Mouse (Mus musculus): ENCODE measurements around the gene Cdca5. TPM values are rescaled to one million over a fixed set of nuclear protein-coding genes. Genes with fewer than 3 reads are reported as not detected.
A peak's percentile ranks its signal among the peaks of the same experiment; 100 is the strongest.

Cdca5 gene
- total and polyA plus RNA-seq, 3 experiments = 14.8 to 45.0 (median 43.3) TPM

- H3K36me3 ChIP-seq (replicated peaks) = peaks cover 73% of the 10 kb centered on the region
- no peak for ATAC-seq (ENCODE audit: extremely low read depth, insufficient number of reproducible peaks, low FRiP score, poor library complexity, severe bottlenecking)
Measured at GRCm38 (mm10) chr19:6116113-6116850, 31.5 kb downstream of the Cdca5 start.

DNA sequence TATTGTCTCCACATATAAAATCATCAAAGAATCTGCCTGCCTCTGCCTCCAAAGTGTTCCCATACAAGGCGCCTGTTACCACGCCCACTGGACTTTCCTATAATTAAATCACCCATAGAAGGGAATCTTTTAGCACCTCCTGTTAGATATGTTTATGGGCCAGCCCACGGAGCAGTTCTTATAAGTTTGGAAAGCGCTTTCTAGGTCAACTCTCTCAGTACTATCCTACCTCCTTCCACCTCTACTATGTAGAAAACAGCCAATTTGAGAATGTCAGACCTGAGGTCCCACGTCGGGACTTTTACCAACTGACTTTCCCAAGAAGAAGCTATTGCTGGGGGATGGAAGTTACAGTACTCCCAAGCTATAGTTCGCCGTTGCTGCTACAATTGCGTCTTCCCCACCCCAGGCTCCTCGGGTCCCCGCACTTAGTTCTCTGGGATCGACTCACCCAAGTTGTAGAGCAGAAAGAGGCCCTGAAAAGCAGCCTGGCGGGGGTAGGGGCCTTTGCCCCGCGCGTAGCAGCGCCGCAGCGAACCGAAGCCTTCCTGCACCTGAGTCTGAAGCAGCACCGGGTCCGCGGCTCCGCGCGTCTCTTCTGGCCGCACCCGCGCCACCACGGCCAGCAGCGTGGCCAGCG is 32.7 kb downstream of the Cdca5 start:
- peak overlapping the region; percentile 90 for H3K4me3 ChIP-seq (ENCODE audit: low read depth, low read length)
- peaks cover 36% of the 10 kb centered on the region for H3K4me1 ChIP-seq (ENCODE audit: insufficient read depth, low read depth, low read length)
- no peaks in the 10 kb centered on the region for H3K9me3 ChIP-seq (replicated peaks)
- TF ChIP-seq POLR2AphosphoS5 (IDR thresholded peaks at IDR 0.05; ENCODE audit: insufficient replicate concordance, low read depth, low read length) (no peak), CTCF (IDR thresholded peaks at IDR 0.05; ENCODE audit: low read depth, low read length) (no peak), GATA2 (IDR thresholded peaks at IDR 0.05; ENCODE audit: borderline replicate concordance, low read depth, low read length) (no peak), GATA1 (IDR thresholded peaks at IDR 0.05; ENCODE audit: borderline replicate concordance, low read length) (no peak), TAL1 (conservative IDR thresholded peaks at IDR 0.05; ENCODE audit: low read depth, low read length) (no peak)
- H3K27me3 ChIP-seq (ENCODE audit: insufficient read depth, low read length) = no peaks in the 10 kb centered on the region
- no peak for ATAC-seq (ENCODE audit: extremely low read depth, insufficient number of reproducible peaks, low FRiP score, poor library complexity, severe bottlenecking)
- peak; percentile 16 for DNase-seq (ENCODE audit: low spot score)
- H3K36me3 ChIP-seq (replicated peaks) = peaks cover 75% of the 10 kb centered on the region

More at GRCm38 (mm10) chr19:6116113-6116850, 31.5 kb downstream of the Cdca5 start:
- no peak for DNase-seq (ENCODE audit: low spot score)
- Histone ChIP-seq H3K9me3 (replicated peaks) (no peaks in the 10 kb centered on the region), H3K4me3 (ENCODE audit: low read depth, low read length) (peak overlapping the region; percentile 41; the same call in 1 of the 2 replicates), H3K4me1 (ENCODE audit: insufficient read depth, low read depth, low read length) (peaks cover 36% of the 10 kb centered on the region), H3K27me3 (ENCODE audit: insufficient read depth, low read length) (no peaks in the 10 kb centered on the region)
- TF ChIP-seq POLR2AphosphoS5 (IDR thresholded peaks at IDR 0.05; ENCODE audit: insufficient replicate concordance, low read depth, low read length) (no peak), TAL1 (conservative IDR thresholded peaks at IDR 0.05; ENCODE audit: low read depth, low read length) (no peak), CTCF (IDR thresholded peaks at IDR 0.05; ENCODE audit: low read depth, low read length) (no peak), GATA1 (IDR thresholded peaks at IDR 0.05; ENCODE audit: borderline replicate concordance, low read length) (no peak), GATA2 (IDR thresholded peaks at IDR 0.05; ENCODE audit: borderline replicate concordance, low read depth, low read length) (no peak)

DNA sequence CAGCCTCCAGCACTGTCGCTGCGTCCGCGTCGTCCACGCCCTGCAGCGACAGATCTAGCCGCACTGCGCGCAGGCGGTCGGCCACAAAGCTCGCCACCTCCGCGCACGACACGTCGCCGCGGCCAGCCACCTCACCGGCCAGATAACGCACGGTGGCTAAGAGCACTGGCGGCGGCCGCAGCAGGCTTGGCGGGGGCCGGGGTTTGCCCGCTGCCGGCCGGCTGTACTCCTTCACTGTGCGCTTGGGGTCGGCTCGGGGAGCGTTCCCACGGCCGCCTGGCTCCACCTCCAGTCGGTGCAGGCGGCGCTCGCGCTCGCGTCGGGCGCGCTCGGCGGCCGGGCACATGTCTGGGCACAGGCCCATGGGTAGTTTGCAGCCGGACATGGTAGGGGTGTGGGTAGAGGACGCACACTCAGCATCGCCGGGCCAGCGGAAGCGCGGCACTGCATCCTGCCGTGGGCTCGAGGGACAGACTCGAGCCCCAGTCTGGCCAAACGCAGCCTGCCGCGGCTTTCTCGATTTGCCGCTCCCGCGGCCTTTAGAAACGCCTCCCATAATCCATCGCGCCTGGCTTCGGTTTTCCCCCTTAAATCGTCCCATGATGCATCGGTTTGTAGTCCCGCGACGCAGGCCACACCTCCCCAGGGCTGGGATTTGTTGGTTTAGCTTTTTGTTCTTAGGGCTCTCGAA is 33.3 kb downstream of the Cdca5 start, which contains the start of gene Sac3d1:
Gene Sac3d1 (minus strand): TSS at position 665 of the 691 bp plus-strand sequence.
- peaks cover 36% of the 10 kb centered on the region for H3K4me1 ChIP-seq (ENCODE audit: insufficient read depth, low read depth, low read length)
- TF ChIP-seq POLR2AphosphoS5 (IDR thresholded peaks at IDR 0.05; ENCODE audit: insufficient replicate concordance, low read depth, low read length) = no peak
- TF ChIP-seq GATA2 (IDR thresholded peaks at IDR 0.05; ENCODE audit: borderline replicate concordance, low read depth, low read length) = no peak
- TF ChIP-seq CTCF (IDR thresholded peaks at IDR 0.05; ENCODE audit: low read depth, low read length) = no peak
- no peak for TF ChIP-seq GATA1 (IDR thresholded peaks at IDR 0.05; ENCODE audit: borderline replicate concordance, low read length)
- no peak for TF ChIP-seq TAL1 (conservative IDR thresholded peaks at IDR 0.05; ENCODE audit: low read depth, low read length)
- peak; percentile 40 for ATAC-seq (ENCODE audit: extremely low read depth, insufficient number of reproducible peaks, low FRiP score, poor library complexity, severe bottlenecking)
- peaks cover 71% of the 10 kb centered on the region for H3K36me3 ChIP-seq (replicated peaks)
- H3K27me3 ChIP-seq (ENCODE audit: insufficient read depth, low read length) = no peaks in the 10 kb centered on the region
- peak within 1 kb of the TSS; percentile 90 for H3K4me3 ChIP-seq (ENCODE audit: low read depth, low read length)
- peak; percentile 92 for DNase-seq (ENCODE audit: low spot score)
- H3K9me3 ChIP-seq (replicated peaks) = no peaks in the 10 kb centered on the region

DNA sequence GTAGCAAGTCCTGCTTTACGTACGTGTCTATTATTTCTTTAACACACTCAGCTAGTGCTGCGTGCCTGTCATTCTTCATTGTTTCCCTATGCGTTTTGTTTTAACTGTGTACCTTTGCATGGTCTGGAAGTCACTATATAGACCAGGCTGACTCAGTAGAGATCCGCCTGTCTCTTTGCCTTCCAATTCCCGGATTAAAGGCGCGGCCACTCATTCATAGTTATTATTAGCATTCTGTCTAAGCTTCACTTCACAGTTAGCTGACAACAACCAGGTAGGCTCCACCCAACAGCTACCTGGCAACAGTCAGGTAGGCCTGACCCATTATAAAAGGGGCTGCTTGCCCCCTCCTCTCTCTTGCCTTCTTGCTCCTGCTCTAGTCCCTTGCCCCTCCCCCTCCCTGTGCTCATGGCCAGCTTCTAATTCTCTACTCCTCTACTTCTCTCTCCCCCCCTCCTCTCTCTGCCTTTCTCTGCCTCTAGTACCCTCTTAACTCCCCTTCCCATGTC is 33.9 kb downstream of the Cdca5 start:
- DNase-seq (ENCODE audit: low spot score) (no peak), ATAC-seq (ENCODE audit: extremely low read depth, insufficient number of reproducible peaks, low FRiP score, poor library complexity, severe bottlenecking) (no peak)
- Histone ChIP-seq H3K9me3 (replicated peaks) (no peaks in the 10 kb centered on the region), H3K4me1 (ENCODE audit: insufficient read depth, low read depth, low read length) (peaks cover 37% of the 10 kb centered on the region), H3K4me3 (ENCODE audit: low read depth, low read length) (peak overlapping the region; percentile 90), H3K27me3 (ENCODE audit: insufficient read depth, low read length) (no peaks in the 10 kb centered on the region), H3K36me3 (replicated peaks) (peaks cover 72% of the 10 kb centered on the region)
- no peak for TF ChIP-seq POLR2AphosphoS5 (IDR thresholded peaks at IDR 0.05; ENCODE audit: insufficient replicate concordance, low read depth, low read length)
- TF ChIP-seq GATA1 (IDR thresholded peaks at IDR 0.05; ENCODE audit: borderline replicate concordance, low read length) = no peak
- no peak for TF ChIP-seq CTCF (IDR thresholded peaks at IDR 0.05; ENCODE audit: low read depth, low read length)
- TF ChIP-seq TAL1 (conservative IDR thresholded peaks at IDR 0.05; ENCODE audit: low read depth, low read length) = no peak
- no peak for TF ChIP-seq GATA2 (IDR thresholded peaks at IDR 0.05; ENCODE audit: borderline replicate concordance, low read depth, low read length)

DNA sequence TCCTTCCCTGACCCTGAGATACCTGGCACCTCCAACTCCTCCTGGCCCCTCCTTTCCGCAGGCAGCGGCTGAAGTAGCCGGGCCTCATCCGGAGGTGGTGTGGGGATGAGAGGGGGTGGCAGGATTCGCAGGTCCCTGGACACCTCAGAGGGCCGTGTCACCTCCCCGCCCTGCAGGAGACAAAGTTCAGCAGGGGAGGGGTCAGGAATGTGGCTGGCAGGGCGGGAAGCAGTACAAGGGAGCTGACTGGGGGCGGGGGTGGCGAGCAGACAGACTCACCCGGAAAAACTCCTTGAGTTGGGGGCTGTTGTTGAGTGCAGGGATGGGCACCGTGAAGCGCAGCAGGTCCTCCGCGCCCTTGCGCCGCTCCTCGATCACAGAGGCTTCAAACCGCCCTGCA is 37.0 kb downstream of the Cdca5 start:
- H3K36me3 ChIP-seq (replicated peaks) = peaks cover 52% of the 10 kb centered on the region
- DNase-seq (ENCODE audit: low spot score) (no peak), ATAC-seq (ENCODE audit: extremely low read depth, insufficient number of reproducible peaks, low FRiP score, poor library complexity, severe bottlenecking) (no peak)
- TF ChIP-seq GATA2 (IDR thresholded peaks at IDR 0.05; ENCODE audit: borderline replicate concordance, low read depth, low read length) = no peak
- no peak for TF ChIP-seq TAL1 (conservative IDR thresholded peaks at IDR 0.05; ENCODE audit: low read depth, low read length)
- no peak overlapping the region for H3K4me3 ChIP-seq (ENCODE audit: low read depth, low read length)
- peaks cover 26% of the 10 kb centered on the region for H3K4me1 ChIP-seq (ENCODE audit: insufficient read depth, low read depth, low read length)
- no peaks in the 10 kb centered on the region for H3K27me3 ChIP-seq (ENCODE audit: insufficient read depth, low read length)
- no peaks in the 10 kb centered on the region for H3K9me3 ChIP-seq (replicated peaks)

DNA sequence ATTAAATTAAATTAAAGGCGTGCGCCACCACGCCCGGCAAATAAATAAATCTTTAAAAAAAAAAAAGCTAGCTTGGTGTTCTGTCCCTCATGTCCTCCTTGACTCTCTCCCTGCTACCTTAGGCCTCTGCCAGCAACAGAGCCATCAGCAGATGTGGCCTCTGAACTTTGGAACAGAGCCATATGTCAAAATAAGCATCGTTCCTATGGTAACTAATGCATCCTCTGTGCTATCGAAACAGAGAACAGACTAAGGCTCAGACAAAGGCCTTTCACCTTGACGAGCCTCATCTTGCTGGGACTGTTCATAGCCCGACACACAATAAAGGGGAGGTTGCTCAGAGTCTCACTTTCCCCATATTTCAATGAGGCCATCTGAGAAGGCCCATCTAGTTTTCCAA is 38.5 kb downstream of the Cdca5 start:
- ATAC-seq (ENCODE audit: extremely low read depth, insufficient number of reproducible peaks, low FRiP score, poor library complexity, severe bottlenecking) (no peak), DNase-seq (ENCODE audit: low spot score) (no peak)
- Histone ChIP-seq H3K9me3 (replicated peaks) (no peaks in the 10 kb centered on the region), H3K36me3 (replicated peaks) (peaks cover 50% of the 10 kb centered on the region), H3K27me3 (ENCODE audit: insufficient read depth, low read length) (no peaks in the 10 kb centered on the region), H3K4me3 (ENCODE audit: low read depth, low read length) (no peak overlapping the region), H3K4me1 (ENCODE audit: insufficient read depth, low read depth, low read length) (peaks cover 30% of the 10 kb centered on the region)
- TF ChIP-seq POLR2AphosphoS5 (IDR thresholded peaks at IDR 0.05; ENCODE audit: insufficient replicate concordance, low read depth, low read length) = no peak
- TF ChIP-seq GATA2 (IDR thresholded peaks at IDR 0.05; ENCODE audit: borderline replicate concordance, low read depth, low read length) = no peak
- TF ChIP-seq CTCF (IDR thresholded peaks at IDR 0.05; ENCODE audit: low read depth, low read length) = no peak
- TF ChIP-seq GATA1 (IDR thresholded peaks at IDR 0.05; ENCODE audit: borderline replicate concordance, low read length) = no peak
- no peak for TF ChIP-seq TAL1 (conservative IDR thresholded peaks at IDR 0.05; ENCODE audit: low read depth, low read length)
